Mouse (Mus musculus) c-Kit-positive CD71-positive TER-119-positive erythroid progenitor cells, embryonic 14.5 days (primary cell): ENCODE results near the gene Supt4a.

ENCODE experiments used
- DNase-seq: peaks from one replicate; pipeline ENCODE4 v3.0.0-alpha.2; 2013; ENCODE audit warnings: low spot score

Supt4a gene

GRCm38 (mm10) chr11:87725964-87726562 lies 11.3 kb upstream of the Supt4a start:
- DNase-seq, result peak; percentile 92

- DNase-seq, result no peak
Measured at GRCm38 (mm10) chr11:87727021-87727420, 10.3 kb upstream of the Supt4a start.

GRCm38 (mm10) chr11:87727471-87727870 lies 9.9 kb upstream of the Supt4a start:
- no peak for DNase-seq

- DNase-seq, result no peak
Measured at GRCm38 (mm10) chr11:87728850-87729592, 8.3 kb upstream of the Supt4a start.

GRCm38 (mm10) chr11:87729593-87730185 lies 7.7 kb upstream of the Supt4a start:
- peak; percentile 82 for DNase-seq

- no peak for DNase-seq
Measured at GRCm38 (mm10) chr11:87730652-87731310, 6.6 kb upstream of the Supt4a start.

GRCm38 (mm10) chr11:87734346-87734745 lies 3.0 kb upstream of the Supt4a start:
- DNase-seq, result no peak

- no peak for DNase-seq
Measured at GRCm38 (mm10) chr11:87735691-87736090, 1.7 kb upstream of the Supt4a start.

GRCm38 (mm10) chr11:87736647-87737134 lies 661 bp upstream of the Supt4a start:
- peak; percentile 86 for DNase-seq

- no peak for DNase-seq
Measured at GRCm38 (mm10) chr11:87743691-87744090, 6.3 kb downstream of the Supt4a start.

- DNase-seq, result no peak
Measured at GRCm38 (mm10) chr11:87744964-87745363, 7.6 kb downstream of the Supt4a start.

- no peak for DNase-seq
Measured at GRCm38 (mm10) chr11:87745632-87746555, 8.5 kb downstream of the Supt4a start.

- no peak for DNase-seq
Measured at GRCm38 (mm10) chr11:87747312-87747711, 10.0 kb downstream of the Supt4a start.

- no peak for DNase-seq
Measured at GRCm38 (mm10) chr11:87747716-87748115, 10.4 kb downstream of the Supt4a start.

- DNase-seq, result peak; percentile 85
Measured at GRCm38 (mm10) chr11:87748132-87749119, 11.1 kb downstream of the Supt4a start.

- peak; percentile 95 for DNase-seq
Measured at GRCm38 (mm10) chr11:87749192-87750042, 12.1 kb downstream of the Supt4a start.

GRCm38 (mm10) chr11:87750043-87750421 lies 12.7 kb downstream of the Supt4a start:
- peak; percentile 84 for DNase-seq

- DNase-seq, result no peak
Measured at GRCm38 (mm10) chr11:87750521-87750920, 13.2 kb downstream of the Supt4a start.

- DNase-seq, result no peak
Measured at GRCm38 (mm10) chr11:87751031-87751430, 13.7 kb downstream of the Supt4a start.
